Mouse (Mus musculus) thymus, adult 2 months (tissue): ENCODE measurements around the gene Arhgef6. TPM values are rescaled to one million over a fixed set of nuclear protein-coding genes. Genes with fewer than 3 reads are reported as not detected.

ENCODE experiments used
- DNase-seq: peaks from one replicate; pipeline ENCODE4 v3.0.0; 2021
- H3K27ac ChIP-seq: fragments of 200-500 bp; 2 replicates; pipeline ENCODE4 v1.5.1; 2012; ENCODE audit warnings: low read length, control low read depth; ENCODE audit not compliant: control insufficient read depth, insufficient read depth
- H3K27me3 ChIP-seq: fragments of 200-500 bp; 2 replicates; pipeline ENCODE4 v1.6.1; 2012; ENCODE audit warnings: mild to moderate bottlenecking, low read length, moderate library complexity, mixed read lengths; ENCODE audit not compliant: control insufficient read depth, insufficient read depth
- H3K36me3 ChIP-seq: fragments of 200-500 bp; 2 replicates; pipeline ENCODE4 v1.6.1; 2012; ENCODE audit warnings: mild to moderate bottlenecking, low read length, moderate library complexity; ENCODE audit not compliant: control insufficient read depth, insufficient read depth
- H3K4me1 ChIP-seq: fragments of 200-500 bp; replicated peaks from 2 replicates; pipeline ENCODE4 v1.6.1; 2012; ENCODE audit warnings: low read length; ENCODE audit not compliant: control insufficient read depth, insufficient read depth
- H3K4me3 ChIP-seq: fragments of 200-500 bp; 2 replicates; pipeline ENCODE4 v1.5.1; 2012; ENCODE audit warnings: mild to moderate bottlenecking, low read length, control low read depth, moderate library complexity; ENCODE audit not compliant: control insufficient read depth, insufficient read depth
- CTCF ChIP-seq: fragments of 200-500 bp; IDR thresholded peaks from 2 replicates; pipeline ENCODE4 v1.5.1; 2012; ENCODE audit warnings: mild to moderate bottlenecking, control low read depth, low read length, moderate library complexity, borderline replicate concordance; ENCODE audit not compliant: control insufficient read depth, poor library complexity, insufficient read depth; ENCODE audit errors: extremely low read depth
- POLR2A ChIP-seq: fragments of 200-500 bp; IDR thresholded peaks from 2 replicates; pipeline ENCODE4 v1.6.1; 2012; ENCODE audit warnings: mild to moderate bottlenecking, low read length, control low read depth, moderate library complexity; ENCODE audit not compliant: control insufficient read depth, poor library complexity, insufficient read depth; ENCODE audit errors: extremely low read depth
- WGBS: fragments of 180-500 bp; shearing (Covaris S2); methylation state at CpG from one replicate; pipeline ENCODE4 v1.1.7; 2018; 5-methylcytosine and 5-hydroxymethylcytosine counted together
- polyA plus RNA-seq: library from polyadenylated mRNA; depleted of rRNA; stranded (reverse); fragments of >200 nt; gene quantifications from 2 replicates; pipeline ENCODE4 v1.2.3, GENCODE M21; 2012; rRNA removed

Arhgef6 gene
- polyA plus RNA-seq, 1 experiment = 78.3 TPM

- Histone ChIP-seq H3K4me3 (no peak overlapping the region), H3K4me1 (peaks cover 17% of the 10 kb centered on the region), H3K27me3 (no peaks in the 10 kb centered on the region), H3K36me3 (no peaks in the 10 kb centered on the region), H3K27ac (no peak overlapping the region; the same call in 1 of the 2 replicates)
- TF ChIP-seq POLR2A = no peak
- no peak for TF ChIP-seq CTCF
- no peak for DNase-seq
- WGBS = 10% methylated on average over 8 of the region's 8 CpGs
These were observed 151.2 kb downstream of the Arhgef6 start for GRCm38 (mm10) chrX:57187301-57187700.

- H3K4me3 ChIP-seq = no peak overlapping the region
- no peak for DNase-seq
- TF ChIP-seq POLR2A = no peak
- no peak for TF ChIP-seq CTCF
- WGBS = 89% methylated on average over 3 of the region's 3 CpGs
- no peaks in the 10 kb centered on the region for H3K36me3 ChIP-seq
- H3K27ac ChIP-seq = no peak overlapping the region
- peaks cover 9% of the 10 kb centered on the region for H3K4me1 ChIP-seq
- H3K27me3 ChIP-seq = no peaks in the 10 kb centered on the region
These were observed 155.2 kb downstream of the Arhgef6 start for GRCm38 (mm10) chrX:57183359-57183758.

GRCm38 (mm10) chrX:57182470-57182869, 156.1 kb downstream of the Arhgef6 start:
- DNase-seq = no peak
- Histone ChIP-seq H3K4me3 (no peak overlapping the region), H3K4me1 (peaks cover 6% of the 10 kb centered on the region), H3K27ac (no peak overlapping the region), H3K36me3 (no peaks in the 10 kb centered on the region), H3K27me3 (no peaks in the 10 kb centered on the region)
- WGBS = 86% methylated on average over 2 of the region's 2 CpGs
- TF ChIP-seq CTCF = no peak
- no peak for TF ChIP-seq POLR2A

Other genes with a start within 250 kb of the Arhgef6 start
- gene Cd40lg, start 126.6 kb downstream of the Arhgef6 start, polyA plus RNA-seq = 6.0 and 7.2 TPM in 2 replicates
- 52.7 and 54.5 TPM in 2 replicates for gene Rbmx, start 54.3 kb upstream of the Arhgef6 start, polyA plus RNA-seq
- not detected in 2 replicates for gene Gm364, start 70.4 kb upstream of the Arhgef6 start, polyA plus RNA-seq
- gene Gpr101, start 165.0 kb upstream of the Arhgef6 start, polyA plus RNA-seq = 0.04 TPM in 1 of 2 replicates, not detected in the other